Mouse (Mus musculus) kidney, adult 2 months (tissue): ENCODE data around the gene Fam102b. TPM values are rescaled to one million over a fixed set of nuclear protein-coding genes. Genes with fewer than 3 reads are reported as not detected.

Source experiments
- DNase-seq: peaks from one replicate; pipeline ENCODE4 v3.0.0; 2021
- H3K27ac ChIP-seq: fragments of 200-500 bp; 2 replicates; pipeline ENCODE4 v1.5.1; 2012; ENCODE audit warnings: low read depth, low read length, control low read depth, inconsistent platforms; ENCODE audit not compliant: insufficient read depth
- H3K27me3 ChIP-seq: fragments of 200-500 bp; replicated peaks from 2 replicates; pipeline ENCODE4 v1.6.1; 2012; ENCODE audit warnings: mild to moderate bottlenecking, moderate library complexity, low read length, inconsistent platforms; ENCODE audit not compliant: control insufficient read depth, insufficient read depth
- H3K36me3 ChIP-seq: fragments of 200-500 bp; 2 replicates; pipeline ENCODE4 v1.6.1; 2012; ENCODE audit warnings: mild to moderate bottlenecking, moderate library complexity, low read length, inconsistent platforms; ENCODE audit not compliant: control insufficient read depth, insufficient read depth
- H3K4me1 ChIP-seq: fragments of 200-500 bp; 2 replicates; pipeline ENCODE4 v1.6.1; 2011; ENCODE audit warnings: low read length; ENCODE audit not compliant: control insufficient read depth, insufficient read depth
- H3K4me3 ChIP-seq: fragments of 200-500 bp; 2 replicates; pipeline ENCODE4 v1.5.1; 2011; ENCODE audit warnings: mild to moderate bottlenecking, low read depth, low read length, control low read depth; ENCODE audit not compliant: insufficient read depth
- CTCF ChIP-seq: fragments of 200-500 bp; conservative IDR thresholded peaks from 2 replicates; pipeline ENCODE4 v1.5.1; 2011; ENCODE audit warnings: low read depth, mild to moderate bottlenecking, control low read depth, low read length, moderate library complexity, mixed read lengths; ENCODE audit not compliant: insufficient read depth, insufficient read length
- POLR2A ChIP-seq: fragments of 200-500 bp; IDR thresholded peaks from one replicate; pipeline ENCODE4 v1.6.1; 2011; ENCODE audit warnings: low read depth, low read length, control low read depth
- WGBS: fragments of 180-500 bp; shearing (Covaris S2); methylation state at CpG from one replicate; pipeline ENCODE4 v1.1.7; 2018; 5-methylcytosine and 5-hydroxymethylcytosine counted together
- polyA plus RNA-seq: library from polyadenylated mRNA; depleted of rRNA; stranded (reverse); fragments of >200 nt; gene quantifications from 2 replicates; pipeline ENCODE4 v1.2.3, GENCODE M21; 2012

The Fam102b gene
- polyA plus RNA-seq, 1 experiment, result 7.8 TPM

GRCm38 (mm10) chr3:109026991-109027470 is 376 bp downstream of the Fam102b start:
- DNase-seq, result peak; percentile 29
- TF ChIP-seq POLR2A (no peak), CTCF (no peak)
- Histone ChIP-seq H3K27ac (no peak overlapping the region), H3K36me3 (no peaks in the 10 kb centered on the region), H3K27me3 (no peaks in the 10 kb centered on the region), H3K4me3 (peak overlapping the region; percentile 55), H3K4me1 (peaks cover 13% of the 10 kb centered on the region; the same call in 1 of the 2 replicates)
- under 1% methylated on average over 51 of the region's 51 CpGs for WGBS

DNA sequence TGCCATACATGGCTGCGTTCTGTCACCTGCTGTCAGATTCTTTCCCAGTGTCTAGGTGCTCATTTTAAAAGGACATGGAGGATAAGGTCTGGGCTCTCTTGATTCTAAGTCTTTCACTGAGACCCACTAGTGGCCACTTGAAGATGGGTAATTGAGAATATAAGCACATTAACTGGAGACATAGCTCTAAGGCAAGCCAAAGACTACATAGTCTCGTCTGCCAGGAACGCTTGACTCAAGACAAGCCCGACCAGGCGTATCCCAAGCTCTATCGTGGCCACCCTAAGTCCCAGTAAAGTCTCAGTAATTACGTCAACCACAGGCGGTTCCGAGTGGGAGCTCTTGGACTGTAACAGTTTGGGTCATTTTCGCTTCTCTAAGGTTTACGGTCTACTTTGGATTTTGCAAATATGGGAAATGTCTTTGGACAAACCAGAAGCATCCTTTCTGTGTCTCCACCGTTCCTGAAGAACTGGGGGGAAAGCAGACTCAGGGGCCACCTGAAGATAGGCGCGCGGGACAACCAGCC is 881 bp downstream of the Fam102b start:
- no peaks in the 10 kb centered on the region for H3K27me3 ChIP-seq
- no peak overlapping the region for H3K27ac ChIP-seq
- WGBS, result 4% methylated on average over 15 of the region's 15 CpGs
- H3K36me3 ChIP-seq, result no peaks in the 10 kb centered on the region
- H3K4me3 ChIP-seq, result peak overlapping the region; percentile 55
- peaks cover 13% of the 10 kb centered on the region; the same call in 1 of the 2 replicates for H3K4me1 ChIP-seq
- peak; percentile 21 for DNase-seq
- TF ChIP-seq CTCF (no peak), POLR2A (no peak)

DNA sequence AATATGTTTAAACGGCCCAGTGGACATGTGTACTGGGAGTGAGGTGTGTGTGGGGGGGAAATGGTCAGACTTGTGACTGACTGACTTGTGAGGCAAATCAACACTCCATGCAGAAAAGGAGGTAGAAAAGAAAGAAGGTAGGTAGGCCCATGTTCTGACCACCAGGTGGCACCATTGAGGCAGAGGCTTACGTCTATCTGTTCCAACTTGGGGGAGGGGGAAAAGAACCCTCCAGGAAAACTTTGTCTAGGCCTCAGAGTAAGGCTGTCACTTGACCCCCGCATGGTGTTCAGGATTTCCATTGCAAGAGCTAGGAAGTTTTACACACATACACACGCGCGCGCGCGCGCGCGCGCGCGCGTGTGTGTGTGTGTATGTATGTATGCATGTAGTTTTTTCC is 1.8 kb downstream of the Fam102b start:
- H3K4me3 ChIP-seq, result peak overlapping the region; percentile 11; the same call in 1 of the 2 replicates
- TF ChIP-seq CTCF (peak; percentile 94), POLR2A (no peak)
- 8% methylated on average over 16 of the region's 16 CpGs for WGBS
- H3K4me1 ChIP-seq, result peaks cover 8% of the 10 kb centered on the region; the same call in 1 of the 2 replicates
- no peaks in the 10 kb centered on the region for H3K27me3 ChIP-seq
- peak; percentile 75 for DNase-seq
- no peak overlapping the region for H3K27ac ChIP-seq
- no peaks in the 10 kb centered on the region for H3K36me3 ChIP-seq

DNA sequence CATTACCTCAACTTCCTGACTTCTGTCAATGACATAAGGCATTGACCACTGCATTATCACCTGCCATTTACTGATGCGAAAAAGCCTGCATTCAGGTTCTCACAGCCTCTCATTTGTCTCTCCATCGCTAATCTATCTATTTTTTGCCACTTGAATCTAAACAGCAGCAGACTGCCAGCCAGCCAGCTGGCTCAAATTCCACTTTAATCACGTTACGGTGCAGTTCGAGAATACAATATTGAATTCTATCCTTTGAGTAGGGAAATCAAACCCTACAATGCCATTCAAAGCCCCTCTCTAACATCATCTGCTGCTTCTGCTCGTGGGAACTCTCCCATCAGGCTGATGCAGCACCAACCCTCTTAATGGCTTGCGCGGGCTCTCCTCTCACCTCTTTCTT is 4.3 kb downstream of the Fam102b start:
- no peak overlapping the region for H3K27ac ChIP-seq
- WGBS, result 85% methylated on average over 8 of the region's 8 CpGs
- no peaks in the 10 kb centered on the region for H3K27me3 ChIP-seq
- H3K4me3 ChIP-seq, result no peak overlapping the region
- no peak for DNase-seq
- no peaks in the 10 kb centered on the region for H3K4me1 ChIP-seq
- no peaks in the 10 kb centered on the region for H3K36me3 ChIP-seq
- TF ChIP-seq CTCF (no peak), POLR2A (no peak)

- TF ChIP-seq CTCF, result no peak
- TF ChIP-seq POLR2A, result no peak
- H3K27ac ChIP-seq, result no peak overlapping the region
Measured at GRCm38 (mm10) chr3:109021720-109022516, 5.5 kb downstream of the Fam102b start.

GRCm38 (mm10) chr3:109018336-109018735 is 9.1 kb downstream of the Fam102b start:
- Histone ChIP-seq H3K36me3 (no peaks in the 10 kb centered on the region), H3K4me1 (no peaks in the 10 kb centered on the region), H3K27ac (no peak overlapping the region), H3K4me3 (no peak overlapping the region), H3K27me3 (no peaks in the 10 kb centered on the region)
- WGBS, result 79% methylated on average over 5 of the region's 5 CpGs
- TF ChIP-seq POLR2A (no peak), CTCF (no peak)
- DNase-seq, result no peak

More at GRCm38 (mm10) chr3:109021720-109022516, 5.5 kb downstream of the Fam102b start:
- Histone ChIP-seq H3K4me1 (no peaks in the 10 kb centered on the region), H3K4me3 (no peak overlapping the region), H3K27me3 (no peaks in the 10 kb centered on the region), H3K36me3 (no peaks in the 10 kb centered on the region)
- no peak for DNase-seq
- WGBS, result 68% methylated on average over 6 of the region's 6 CpGs

DNA sequence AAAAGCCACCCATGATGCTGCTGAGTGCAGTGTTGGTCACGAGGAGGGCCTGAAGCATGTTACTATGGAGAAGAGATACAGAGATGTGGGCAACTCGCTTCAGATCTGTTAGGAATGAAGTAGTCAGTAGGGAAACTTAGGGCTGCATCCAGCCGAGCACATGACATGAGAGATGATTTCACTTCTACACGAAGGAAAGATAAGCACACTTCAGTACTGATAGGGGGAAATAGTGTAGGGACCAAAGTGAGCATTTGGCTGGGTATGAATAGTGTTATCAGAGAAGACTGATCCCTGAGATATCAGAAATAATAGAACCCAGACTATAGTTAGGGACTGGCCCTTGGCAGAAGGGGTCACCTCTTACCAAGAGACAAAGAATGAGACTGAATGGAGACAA is 14.8 kb downstream of the Fam102b start:
- Histone ChIP-seq H3K36me3 (no peaks in the 10 kb centered on the region), H3K4me1 (peaks cover 3% of the 10 kb centered on the region; the same call in 1 of the 2 replicates), H3K27ac (no peak overlapping the region), H3K27me3 (no peaks in the 10 kb centered on the region), H3K4me3 (no peak overlapping the region)
- 88% methylated on average over 4 of the region's 4 CpGs for WGBS
- no peak for DNase-seq
- TF ChIP-seq POLR2A (no peak), CTCF (no peak)
